Mouse (Mus musculus) ES-Bruce4 (cell line): ENCODE results near the gene Il31ra.

ENCODE experiments used
- CTCF ChIP-seq: IDR thresholded peaks from one replicate; pipeline ENCODE4 v1.8.1; 2011; ENCODE audit warnings: low read depth, low read length
- EP300 ChIP-seq: IDR thresholded peaks from 2 replicates; pipeline ENCODE4 v1.6.1; 2011; ENCODE audit warnings: low read depth, low read length; ENCODE audit not compliant: insufficient read depth
- POLR2A ChIP-seq: IDR thresholded peaks from one replicate; pipeline ENCODE4 v1.8.1; 2011; ENCODE audit warnings: low read length; ENCODE audit not compliant: insufficient read depth

DNA sequence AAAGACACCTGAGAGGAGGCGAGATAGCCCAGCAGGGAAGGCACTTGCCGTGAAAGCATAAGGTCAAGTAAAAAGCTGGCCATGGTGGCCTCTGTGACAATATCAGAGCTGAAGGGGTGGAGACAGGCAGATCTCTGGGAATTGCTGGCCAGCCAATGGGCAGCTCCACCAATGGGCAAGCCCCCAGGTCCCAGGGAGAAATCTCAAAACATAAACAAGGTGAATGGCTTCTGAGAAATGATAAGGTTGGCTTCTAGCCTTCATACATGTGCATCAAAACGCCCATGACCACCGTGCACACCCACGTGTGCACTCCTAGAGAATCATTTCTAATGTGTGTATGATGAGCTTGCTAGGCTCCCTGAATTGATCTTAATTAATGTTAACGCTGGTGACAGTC is 61.9 kb downstream of the Il31ra start:
- TF ChIP-seq EP300 (no peak), POLR2A (no peak), CTCF (no peak)
